Mouse (Mus musculus) hindbrain, embryonic 10.5 days (tissue): ENCODE results near the gene Cfap57. TPM values are rescaled to one million over a fixed set of nuclear protein-coding genes. Genes with fewer than 3 reads are reported as not detected.

ENCODE experiments used
- DNase-seq: peaks from one replicate; pipeline ENCODE4 v3.0.0-alpha.2; 2017; ENCODE audit warnings: low spot score
- H3K27ac ChIP-seq: fragments of 300-500 bp; sonication (generic); 2 replicates; pipeline ENCODE4 v1.5.1; 2016; ENCODE audit warnings: mild to moderate bottlenecking, moderate library complexity
- H3K27me3 ChIP-seq: fragments of 300-500 bp; sonication (generic); 2 replicates; pipeline ENCODE4 v1.6.1; 2016; ENCODE audit warnings: mild to moderate bottlenecking; ENCODE audit not compliant: poor library complexity, insufficient read depth, severe bottlenecking
- H3K36me3 ChIP-seq: fragments of 300-500 bp; sonication (generic); 2 replicates; pipeline ENCODE4 v1.6.1; 2016; ENCODE audit warnings: mild to moderate bottlenecking, moderate library complexity
- H3K4me1 ChIP-seq: fragments of 300-500 bp; sonication (generic); replicated peaks from 2 replicates; pipeline ENCODE4 v1.6.1; 2016; ENCODE audit warnings: mild to moderate bottlenecking
- H3K4me3 ChIP-seq: fragments of 300-500 bp; sonication (generic); 2 replicates; pipeline ENCODE4 v1.5.1; 2016; ENCODE audit warnings: mild to moderate bottlenecking, moderate library complexity
- H3K9me3 ChIP-seq: fragments of 300-500 bp; sonication (generic); 2 replicates; pipeline ENCODE4 v1.6.1; 2016; ENCODE audit warnings: mild to moderate bottlenecking, moderate library complexity
- WGBS: fragments of 180-500 bp; shearing (Covaris S2); methylation state at CpG from one replicate; pipeline ENCODE4 v1.1.7; 2016; 5-methylcytosine and 5-hydroxymethylcytosine counted together
- polyA plus RNA-seq: library from polyadenylated mRNA; unstranded; fragments of >200 nt; fragmentation: Nextera tagmentation; extraction: Ambion mirVana; gene quantifications from 2 replicates; pipeline ENCODE4 v1.2.1, GENCODE M21; 2016

Gene Cfap57
- 0.71 and 1.3 TPM in 2 replicates for polyA plus RNA-seq

DNA sequence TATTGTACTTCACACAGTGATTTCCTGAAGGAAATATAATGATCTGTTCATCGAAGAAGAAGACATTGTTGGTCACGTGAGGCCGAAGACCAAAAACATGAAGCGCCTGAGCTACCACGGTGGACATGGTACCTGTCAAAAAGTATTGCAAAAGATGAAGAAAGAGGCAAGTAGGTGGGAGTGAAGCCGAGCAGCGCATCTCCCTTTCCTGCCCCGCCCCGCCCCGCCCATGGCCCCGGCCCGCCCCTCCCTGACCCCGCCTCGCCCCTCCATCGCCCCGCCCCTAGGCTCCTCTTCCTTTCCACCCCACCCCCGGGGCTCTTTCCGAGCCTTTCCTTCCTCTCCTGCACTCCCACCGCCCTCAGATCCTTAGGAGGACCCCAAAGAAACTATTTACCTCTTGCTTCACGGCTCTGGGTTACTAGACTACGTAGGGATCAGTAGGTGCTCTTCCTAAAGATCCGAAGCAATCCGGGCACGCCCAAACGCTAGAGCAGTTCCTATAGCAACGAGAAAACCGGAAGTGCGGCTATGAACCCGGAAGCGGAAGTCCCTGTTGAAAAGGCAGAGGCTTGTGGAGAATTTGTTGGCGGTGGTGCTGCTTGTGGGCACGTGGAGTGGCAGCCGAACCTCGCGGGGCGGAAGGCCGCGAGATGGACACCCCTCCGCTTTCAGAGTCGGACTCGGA, at the start of gene Cfap57, which contains the start of gene Ebna1bp2:
Gene Cfap57 (minus strand): TSS at position 499 of the 688 bp plus-strand sequence.
Gene Ebna1bp2 (plus strand): TSS at position 521 of the 688 bp plus-strand sequence.
- peak within 1 kb of the TSS; percentile 84 for H3K27ac ChIP-seq
- WGBS = under 1% methylated on average over 41 of the region's 41 CpGs
- H3K27me3 ChIP-seq = no peaks in the 10 kb centered on the region
- peak within 1 kb of the TSS; percentile 89 for H3K4me3 ChIP-seq
- peak; percentile 93 for DNase-seq
- H3K36me3 ChIP-seq = peaks cover 29% of the 10 kb centered on the region
- H3K4me1 ChIP-seq = peaks cover 12% of the 10 kb centered on the region
- peaks cover 12% of the 10 kb centered on the region for H3K9me3 ChIP-seq

DNA sequence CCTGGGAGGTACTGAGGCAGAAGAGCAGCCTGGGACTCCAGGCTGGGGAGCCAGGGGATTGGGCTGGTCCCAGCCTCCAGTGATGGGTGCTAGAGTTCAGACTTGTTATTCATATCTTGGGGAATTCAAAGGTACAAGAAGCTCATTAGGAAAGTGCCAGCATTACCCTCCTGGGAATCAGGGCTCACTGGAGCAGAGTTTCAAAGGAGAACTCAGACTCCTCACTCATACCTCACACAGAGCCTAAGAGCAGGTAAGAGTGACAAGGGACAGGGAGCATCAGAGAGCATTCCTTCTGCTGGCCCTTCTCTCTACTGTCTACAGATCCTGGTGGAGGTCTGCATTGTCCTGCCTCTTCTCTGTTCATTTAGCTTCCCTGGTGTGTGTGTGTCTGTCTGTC, 38.1 kb upstream of the Cfap57 start, which contains the start of gene Olfr62:
Gene Olfr62 (plus strand): TSS at position 301 of the 400 bp plus-strand sequence.
- no peaks in the 10 kb centered on the region for H3K36me3 ChIP-seq
- H3K27ac ChIP-seq = no peak within 1 kb of the TSS
- no peak within 1 kb of the TSS for H3K4me3 ChIP-seq
- DNase-seq = no peak
- no peaks in the 10 kb centered on the region for H3K27me3 ChIP-seq
- no peaks in the 10 kb centered on the region for H3K9me3 ChIP-seq
- no peaks in the 10 kb centered on the region for H3K4me1 ChIP-seq

DNA sequence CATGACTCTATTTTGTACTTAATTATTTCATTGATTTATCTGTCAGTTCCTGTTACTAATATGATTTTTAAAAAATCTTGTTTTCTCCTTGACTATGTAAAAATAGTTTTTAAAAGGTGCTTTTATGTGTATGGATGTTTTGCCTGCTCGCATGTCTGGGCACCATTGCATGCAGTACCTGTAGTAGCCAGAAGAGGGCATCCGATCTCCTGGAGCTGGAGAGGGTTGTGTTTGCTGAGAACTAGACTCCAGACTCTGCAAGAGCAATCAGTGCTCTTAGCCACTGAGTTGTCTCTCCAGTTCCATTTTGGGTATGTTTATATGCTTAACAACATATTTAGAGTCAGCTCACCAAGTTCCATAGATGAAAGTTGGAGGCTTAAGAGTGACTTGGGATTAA, 24.7 kb upstream of the Cfap57 start:
- H3K9me3 ChIP-seq = no peaks in the 10 kb centered on the region
- no peaks in the 10 kb centered on the region for H3K27me3 ChIP-seq
- H3K27ac ChIP-seq = no peak overlapping the region
- no peaks in the 10 kb centered on the region for H3K36me3 ChIP-seq
- peak; percentile 76 for DNase-seq
- no peaks in the 10 kb centered on the region for H3K4me1 ChIP-seq
- WGBS = 13% methylated on average over 2 of the region's 2 CpGs
- H3K4me3 ChIP-seq = no peak overlapping the region

DNA sequence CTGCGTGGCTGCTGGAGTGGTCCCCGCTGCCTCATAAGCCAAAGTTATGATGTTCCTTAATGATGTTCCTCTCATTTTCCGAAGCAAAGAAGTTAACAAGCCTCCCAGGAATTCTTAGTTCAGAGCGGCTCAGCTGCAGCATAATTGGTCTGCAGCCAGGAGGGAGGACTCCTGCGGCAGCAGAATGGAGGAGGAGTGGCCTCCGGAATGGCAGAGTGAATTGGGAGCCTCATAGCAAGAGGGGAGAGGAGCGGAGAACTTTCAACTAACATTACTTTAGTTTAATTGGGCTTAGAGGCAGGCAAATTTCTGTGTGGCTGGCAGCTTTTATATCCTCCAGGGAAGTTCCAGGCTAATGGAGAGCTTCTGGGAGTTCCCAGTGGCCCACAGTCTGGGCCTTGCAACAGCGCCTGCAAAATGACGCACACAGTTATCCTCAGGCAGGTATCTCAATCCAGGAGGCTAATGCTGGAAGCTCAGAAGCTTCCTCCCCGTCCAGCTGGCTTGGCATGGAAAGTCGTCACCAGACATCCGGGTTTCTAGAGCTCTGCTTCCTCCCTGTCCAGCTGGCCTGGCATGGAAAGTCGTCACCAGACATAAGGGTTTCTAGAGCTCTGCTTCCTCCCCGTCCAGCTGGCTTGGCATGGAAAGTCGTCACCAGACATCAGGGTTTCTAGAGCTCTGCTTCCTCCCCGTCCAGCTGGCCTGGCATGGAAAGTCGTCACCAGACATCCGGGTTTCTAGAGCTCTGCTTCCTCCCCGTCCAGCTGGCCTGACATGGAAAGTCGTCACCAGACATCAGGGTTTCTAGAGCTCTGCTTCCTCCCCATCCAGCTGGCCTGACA, 22.0 kb upstream of the Cfap57 start:
- Histone ChIP-seq H3K9me3 (no peaks in the 10 kb centered on the region), H3K4me1 (no peaks in the 10 kb centered on the region), H3K27me3 (no peaks in the 10 kb centered on the region), H3K36me3 (no peaks in the 10 kb centered on the region), H3K4me3 (no peak overlapping the region), H3K27ac (no peak overlapping the region)
- no peak for DNase-seq
- 58% methylated on average over 20 of the region's 20 CpGs for WGBS

DNA sequence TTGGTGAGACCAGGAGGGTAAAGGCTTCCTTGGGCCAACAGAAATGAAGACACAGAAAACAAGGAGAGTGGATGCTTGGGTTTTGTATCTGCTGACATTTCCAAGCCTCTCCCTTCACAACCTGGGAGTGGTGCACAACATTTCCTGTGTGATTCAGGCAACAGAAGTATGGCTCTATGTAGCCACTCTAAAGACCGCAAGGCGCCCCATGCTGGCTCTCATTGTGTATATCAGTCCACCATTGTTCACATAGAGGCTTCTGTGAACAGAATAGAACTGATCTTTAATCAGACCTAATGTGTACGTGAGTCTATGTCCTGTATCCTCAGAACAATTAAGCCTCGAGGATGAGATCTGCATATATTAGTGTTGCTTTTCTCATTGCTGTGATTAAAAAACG, 9.7 kb upstream of the Cfap57 start:
- no peaks in the 10 kb centered on the region for H3K27me3 ChIP-seq
- WGBS = 88% methylated on average over 5 of the region's 5 CpGs
- H3K36me3 ChIP-seq = peaks cover 67% of the 10 kb centered on the region
- DNase-seq = no peak
- no peaks in the 10 kb centered on the region for H3K9me3 ChIP-seq
- no peak overlapping the region for H3K27ac ChIP-seq
- H3K4me1 ChIP-seq = no peaks in the 10 kb centered on the region
- no peak overlapping the region for H3K4me3 ChIP-seq

DNA sequence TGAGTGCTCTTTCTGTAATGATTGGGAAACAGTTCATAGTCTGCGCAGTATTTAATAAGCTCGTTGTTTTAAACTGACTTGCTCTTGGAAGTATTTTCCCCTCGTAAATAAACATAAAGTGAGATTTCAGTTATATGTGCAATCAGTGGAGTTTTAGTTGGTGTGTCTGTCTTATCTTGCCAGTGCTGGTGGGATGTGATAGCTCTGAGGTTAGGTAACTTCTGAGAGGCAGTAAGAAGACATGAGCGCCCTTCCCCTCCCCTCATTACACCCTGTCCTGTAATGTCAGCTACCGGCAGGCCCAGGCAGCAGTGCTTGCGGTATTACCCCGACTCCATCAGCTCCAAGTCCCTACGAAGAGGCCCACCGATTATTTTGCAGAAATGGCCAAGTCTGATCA, 1.2 kb upstream of the Cfap57 start:
- WGBS = 91% methylated on average over 9 of the region's 9 CpGs
- DNase-seq = no peak
- Histone ChIP-seq H3K9me3 (peaks cover 12% of the 10 kb centered on the region), H3K4me3 (peak overlapping the region; percentile 89), H3K36me3 (peaks cover 42% of the 10 kb centered on the region), H3K27ac (no peak overlapping the region), H3K27me3 (no peaks in the 10 kb centered on the region), H3K4me1 (peaks cover 12% of the 10 kb centered on the region)

DNA sequence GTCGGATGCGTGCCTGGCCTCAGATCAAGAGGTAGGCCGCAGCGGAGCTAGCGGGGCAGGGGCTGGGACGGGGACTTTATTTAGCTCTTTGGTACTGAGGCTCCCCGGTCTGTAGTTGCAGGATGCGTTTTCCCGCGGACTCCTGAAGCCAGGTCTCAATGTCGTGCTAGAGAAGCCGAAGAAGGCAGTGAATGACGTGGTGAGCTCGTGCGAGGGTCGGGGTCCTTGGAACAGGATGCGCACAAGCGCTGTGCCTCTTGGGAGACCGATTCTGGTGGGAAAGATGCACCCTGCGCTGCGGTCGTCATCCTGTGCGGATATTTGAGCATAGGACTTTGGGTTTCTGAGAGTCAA, 367 bp upstream of the Cfap57 start:
- Histone ChIP-seq H3K9me3 (peaks cover 12% of the 10 kb centered on the region), H3K36me3 (peaks cover 34% of the 10 kb centered on the region), H3K4me1 (peaks cover 12% of the 10 kb centered on the region), H3K27me3 (no peaks in the 10 kb centered on the region), H3K27ac (peak overlapping the region; percentile 84), H3K4me3 (peak overlapping the region; percentile 89)
- under 1% methylated on average over 23 of the region's 23 CpGs for WGBS
- no peak for DNase-seq

DNA sequence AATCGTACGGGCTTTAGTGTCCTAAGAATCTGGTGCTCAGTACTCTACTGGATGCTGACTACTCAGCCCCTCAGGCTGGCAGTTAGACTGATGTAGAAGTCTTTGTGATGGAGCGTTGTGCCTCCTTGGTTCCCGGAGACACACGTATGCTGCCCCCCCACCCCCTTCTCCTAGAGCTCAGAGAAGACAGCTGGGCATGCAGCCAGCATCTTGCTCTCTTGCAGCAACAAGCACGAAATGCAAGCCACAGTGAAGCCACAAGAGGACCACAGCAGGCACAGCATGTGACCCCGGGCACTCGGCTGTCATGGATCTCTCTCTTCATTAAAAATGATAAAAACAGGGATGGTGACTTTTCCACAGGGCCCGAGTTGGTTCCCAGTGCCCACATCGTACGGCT, 5.2 kb downstream of the Cfap57 start:
- Histone ChIP-seq H3K36me3 (no peaks in the 10 kb centered on the region), H3K4me1 (no peaks in the 10 kb centered on the region), H3K27ac (no peak overlapping the region), H3K27me3 (peaks cover 9% of the 10 kb centered on the region), H3K9me3 (peaks cover 12% of the 10 kb centered on the region), H3K4me3 (no peak overlapping the region)
- 84% methylated on average over 11 of the region's 11 CpGs for WGBS
- no peak for DNase-seq

DNA sequence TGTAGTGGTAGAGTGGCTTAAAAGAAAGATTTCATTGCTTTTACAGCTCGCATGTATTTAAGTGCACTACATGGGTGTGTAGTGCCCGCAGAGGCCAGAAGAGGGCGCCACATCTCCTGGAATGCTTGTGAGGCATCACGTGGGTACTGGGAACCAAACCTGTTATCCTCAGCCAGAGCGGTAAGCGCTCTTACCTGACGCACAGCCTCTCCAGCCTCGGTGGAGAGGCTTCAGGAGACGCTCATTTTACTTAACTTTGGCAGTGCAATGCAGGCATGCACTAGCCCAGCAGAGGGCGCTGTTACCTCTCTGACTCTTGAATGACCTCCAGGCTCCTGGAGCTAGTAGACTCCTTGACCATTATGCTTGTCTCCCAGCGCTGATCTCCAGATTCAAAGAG, 8.0 kb downstream of the Cfap57 start:
- H3K4me1 ChIP-seq = peaks cover 6% of the 10 kb centered on the region; the same call in 1 of the 2 replicates
- peaks cover 5% of the 10 kb centered on the region for H3K9me3 ChIP-seq
- H3K27ac ChIP-seq = no peak overlapping the region
- H3K27me3 ChIP-seq = peaks cover 15% of the 10 kb centered on the region
- no peaks in the 10 kb centered on the region for H3K36me3 ChIP-seq
- peak; percentile 46 for DNase-seq
- no peak overlapping the region for H3K4me3 ChIP-seq
- 22% methylated on average over 11 of the region's 11 CpGs for WGBS

DNA sequence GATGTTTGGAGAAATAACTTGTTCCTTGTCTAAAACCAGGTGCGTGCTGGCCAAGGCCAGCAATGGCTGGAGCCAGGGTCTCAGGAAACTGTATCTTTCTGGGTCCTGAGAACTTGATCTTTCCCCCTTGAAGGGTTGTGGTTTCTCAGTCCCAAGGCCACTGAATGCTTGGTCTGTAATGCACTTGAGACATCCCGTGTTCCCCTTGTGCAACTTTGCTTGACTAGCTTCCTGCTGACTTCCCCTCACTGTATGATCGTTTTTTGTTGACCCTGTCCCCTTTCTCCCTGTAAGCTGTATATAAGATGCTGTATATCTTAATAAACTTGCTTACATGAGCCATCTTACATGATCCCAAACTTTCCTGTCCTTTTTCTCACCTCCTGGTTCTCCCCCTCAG, 10.7 kb downstream of the Cfap57 start:
- H3K27ac ChIP-seq = no peak overlapping the region
- H3K4me1 ChIP-seq = peaks cover 8% of the 10 kb centered on the region; the same call in 1 of the 2 replicates
- 77% methylated on average over 3 of the region's 3 CpGs for WGBS
- no peak overlapping the region for H3K4me3 ChIP-seq
- H3K36me3 ChIP-seq = no peaks in the 10 kb centered on the region
- H3K9me3 ChIP-seq = no peaks in the 10 kb centered on the region
- no peak for DNase-seq
- peaks cover 15% of the 10 kb centered on the region for H3K27me3 ChIP-seq

DNA sequence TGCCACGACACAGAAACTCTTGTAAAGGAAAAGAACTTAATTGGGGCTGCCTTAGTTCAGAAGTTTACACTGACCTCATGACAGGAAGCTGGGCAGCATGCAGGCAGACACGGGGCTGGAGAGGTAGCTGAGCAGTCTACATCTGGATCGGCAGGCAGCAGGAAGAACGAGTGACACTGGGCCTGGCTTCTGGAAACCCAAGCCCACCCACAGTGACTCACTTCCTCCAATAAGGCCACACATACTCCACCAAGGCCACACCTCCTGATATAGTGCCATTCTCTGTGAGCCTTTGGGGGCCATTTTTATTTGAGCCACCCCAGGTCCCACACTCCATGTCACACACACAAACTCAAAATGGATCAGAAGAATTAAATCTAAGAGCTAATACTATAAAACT, 16.5 kb downstream of the Cfap57 start:
- no peaks in the 10 kb centered on the region for H3K36me3 ChIP-seq
- H3K4me1 ChIP-seq = peaks cover 8% of the 10 kb centered on the region; the same call in 1 of the 2 replicates
- DNase-seq = no peak
- H3K9me3 ChIP-seq = no peaks in the 10 kb centered on the region
- no peaks in the 10 kb centered on the region for H3K27me3 ChIP-seq
- whole genome bisulfite sequencing = 72% methylated on average over 4 of the region's 4 CpGs
- H3K4me3 ChIP-seq = no peak overlapping the region
- H3K27ac ChIP-seq = no peak overlapping the region

DNA sequence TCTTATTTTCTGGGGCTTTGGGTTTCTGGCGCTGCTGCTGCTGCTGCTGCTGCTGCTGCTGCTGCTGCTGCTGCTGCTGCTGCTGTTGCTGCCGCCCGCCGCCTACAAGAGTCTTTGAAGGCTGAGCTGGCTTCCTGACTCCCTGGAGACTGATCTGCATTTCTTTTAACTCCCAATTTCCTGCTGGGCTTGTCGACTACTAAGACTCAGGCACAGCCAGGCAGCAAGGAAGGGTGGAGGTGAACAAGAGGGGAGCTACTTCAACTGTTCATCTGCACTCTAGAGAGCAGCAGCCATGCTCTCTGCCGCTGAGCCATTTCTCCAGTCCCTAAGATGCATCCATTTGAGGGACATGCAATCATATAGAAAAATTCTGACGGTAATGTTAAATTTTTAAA, 30.8 kb downstream of the Cfap57 start:
- Histone ChIP-seq H3K27ac (peak overlapping the region; percentile 67; the same call in 1 of the 2 replicates), H3K27me3 (peaks cover 5% of the 10 kb centered on the region; the same call in 1 of the 2 replicates), H3K36me3 (no peaks in the 10 kb centered on the region), H3K4me3 (no peak overlapping the region), H3K4me1 (peaks cover 22% of the 10 kb centered on the region), H3K9me3 (peaks cover under 1% of the 10 kb centered on the region; the same call in 1 of the 2 replicates)
- DNase-seq = peak; percentile 24
- 4% methylated on average over 7 of the region's 7 CpGs for WGBS
